Mouse (Mus musculus): ENCODE results near the gene Carns1. TPM values are rescaled to one million over a fixed set of nuclear protein-coding genes. Genes with fewer than 3 reads are reported as not detected.

The Carns1 gene
- polyA plus RNA-seq, 1 experiment, result not detected

GRCm38 (mm10) chr19:4115144-4115543, 60.1 kb downstream of the Carns1 start:
- TF ChIP-seq CTCF (IDR thresholded peaks at IDR 0.05; ENCODE audit: insufficient read depth, low read depth, low read length), result no peak
- Histone ChIP-seq H3K4me3 (ENCODE audit: insufficient read depth, low read depth, low read length) (no peak overlapping the region), H3K4me1 (ENCODE audit: control insufficient read depth, insufficient read depth, low read length) (peaks cover 16% of the 10 kb centered on the region), H3K27ac (ENCODE audit: insufficient read depth, low read depth, low read length) (no peak overlapping the region)
- WGBS, result 97% methylated on average over 10 of the region's 10 CpGs

DNA sequence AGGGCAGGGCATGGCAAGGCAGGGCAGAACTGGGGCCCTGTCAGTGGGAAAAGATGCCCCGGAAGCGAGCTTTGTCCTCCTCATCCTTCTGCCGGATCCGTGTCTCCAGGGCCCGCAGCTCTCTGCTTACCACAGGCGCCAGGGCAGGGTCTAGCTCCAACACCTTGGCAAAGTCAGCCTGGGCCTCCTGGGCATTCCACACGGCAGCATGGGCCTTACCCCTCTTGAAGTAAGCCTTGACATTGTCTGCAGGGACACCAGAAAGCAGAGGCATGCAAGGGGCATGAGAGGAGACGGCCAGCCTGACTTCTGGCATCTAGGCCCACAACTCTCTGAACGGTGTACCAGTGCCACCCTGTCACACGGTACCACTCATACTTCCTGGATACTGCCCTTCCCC, 60.7 kb downstream of the Carns1 start:
- Histone ChIP-seq H3K4me3 (ENCODE audit: insufficient read depth, low read depth, low read length) (no peak overlapping the region), H3K4me1 (ENCODE audit: control insufficient read depth, insufficient read depth, low read length) (peaks cover 16% of the 10 kb centered on the region), H3K27ac (ENCODE audit: insufficient read depth, low read depth, low read length) (no peak overlapping the region)
- no peak for TF ChIP-seq POLR2A (IDR thresholded peaks at IDR 0.05; ENCODE audit: insufficient read depth, low read depth, low read length)
- no peak for TF ChIP-seq CTCF (IDR thresholded peaks at IDR 0.05; ENCODE audit: insufficient read depth, low read depth, low read length)
- 85% methylated on average over 10 of the region's 10 CpGs for WGBS

Other genes with a start within 250 kb of the Carns1 start
- gene Aldh3b1, start 245.7 kb downstream of the Carns1 start, polyA plus RNA-seq (2012; ENCODE audit: insufficient read depth, insufficient read length, low replicate concordance, missing spikeins), result not detected in 2 replicates
- not detected in 2 replicates for gene Unc93b1, start 240.3 kb downstream of the Carns1 start, polyA plus RNA-seq (2012; ENCODE audit: insufficient read depth, insufficient read length, low replicate concordance, missing spikeins)
- gene Aldh3b3, start 216.8 kb downstream of the Carns1 start, polyA plus RNA-seq (2012; ENCODE audit: insufficient read depth, insufficient read length, low replicate concordance, missing spikeins), result not detected in 2 replicates
- not detected in 2 replicates for gene Aldh3b2, start 203.2 kb downstream of the Carns1 start, polyA plus RNA-seq (2012; ENCODE audit: insufficient read depth, insufficient read length, low replicate concordance, missing spikeins)
- not detected in 2 replicates for gene Acy3, start 188.9 kb downstream of the Carns1 start, polyA plus RNA-seq (2012; ENCODE audit: insufficient read depth, insufficient read length, low replicate concordance, missing spikeins)
- not detected in 2 replicates for gene Tbx10, start 182.7 kb downstream of the Carns1 start, polyA plus RNA-seq (2012; ENCODE audit: insufficient read depth, insufficient read length, low replicate concordance, missing spikeins)
- not detected in 2 replicates for gene Nudt8, start 174.9 kb downstream of the Carns1 start, polyA plus RNA-seq (2012; ENCODE audit: insufficient read depth, insufficient read length, low replicate concordance, missing spikeins)
- not detected in 2 replicates for gene Gm49405, start 174.9 kb downstream of the Carns1 start, polyA plus RNA-seq (2012; ENCODE audit: insufficient read depth, insufficient read length, low replicate concordance, missing spikeins)
- not detected in 2 replicates for gene Doc2g, start 172.2 kb downstream of the Carns1 start, polyA plus RNA-seq (2012; ENCODE audit: insufficient read depth, insufficient read length, low replicate concordance, missing spikeins)
- gene Ndufv1, start 162.7 kb downstream of the Carns1 start, polyA plus RNA-seq (2012; ENCODE audit: insufficient read depth, insufficient read length, low replicate concordance, missing spikeins), result 777 TPM in 1 of 2 replicates, not detected in the other
- not detected in 2 replicates for gene Gstp1, start 137.5 kb downstream of the Carns1 start, polyA plus RNA-seq (2012; ENCODE audit: insufficient read depth, insufficient read length, low replicate concordance, missing spikeins)
- not detected in 2 replicates for gene Gstp2, start 129.5 kb downstream of the Carns1 start, polyA plus RNA-seq (2012; ENCODE audit: insufficient read depth, insufficient read length, low replicate concordance, missing spikeins)
- not detected in 2 replicates for gene Gstp3, start 115.9 kb downstream of the Carns1 start, polyA plus RNA-seq (2012; ENCODE audit: insufficient read depth, insufficient read length, low replicate concordance, missing spikeins)
- not detected in 2 replicates for gene Cabp2, start 93.9 kb downstream of the Carns1 start, polyA plus RNA-seq (2012; ENCODE audit: insufficient read depth, insufficient read length, low replicate concordance, missing spikeins)
- not detected in 2 replicates for gene Cdk2ap2, start 78.3 kb downstream of the Carns1 start, polyA plus RNA-seq (2012; ENCODE audit: insufficient read depth, insufficient read length, low replicate concordance, missing spikeins)
- not detected in 2 replicates for gene Pitpnm1, start 75.5 kb downstream of the Carns1 start, polyA plus RNA-seq (2012; ENCODE audit: insufficient read depth, insufficient read length, low replicate concordance, missing spikeins)
- gene Aip, start 49.6 kb downstream of the Carns1 start, polyA plus RNA-seq (2012; ENCODE audit: insufficient read depth, insufficient read length, low replicate concordance, missing spikeins), result not detected in 2 replicates
- not detected in 2 replicates for gene Gpr152, start 35.7 kb downstream of the Carns1 start, polyA plus RNA-seq (2012; ENCODE audit: insufficient read depth, insufficient read length, low replicate concordance, missing spikeins)
- not detected in 2 replicates for gene Cabp4, start 31.4 kb downstream of the Carns1 start, polyA plus RNA-seq (2012; ENCODE audit: insufficient read depth, insufficient read length, low replicate concordance, missing spikeins)
- gene Coro1b, start 26.9 kb downstream of the Carns1 start, polyA plus RNA-seq (2012; ENCODE audit: insufficient read depth, insufficient read length, low replicate concordance, missing spikeins), result not detected in 2 replicates
- 485 TPM in 1 of 2 replicates, not detected in the other for gene Ptprcap, start 21.9 kb downstream of the Carns1 start, polyA plus RNA-seq (2012; ENCODE audit: insufficient read depth, insufficient read length, low replicate concordance, missing spikeins)
- not detected in 2 replicates for gene Rps6kb2, start 12.1 kb downstream of the Carns1 start, polyA plus RNA-seq (2012; ENCODE audit: insufficient read depth, insufficient read length, low replicate concordance, missing spikeins)
- gene Tbc1d10c, start 15.8 kb upstream of the Carns1 start, polyA plus RNA-seq (2012; ENCODE audit: insufficient read depth, insufficient read length, low replicate concordance, missing spikeins), result 247 TPM in 1 of 2 replicates, not detected in the other
- 405 and 768 TPM in 2 replicates for gene Ppp1ca, start 16.6 kb upstream of the Carns1 start, polyA plus RNA-seq (2012; ENCODE audit: insufficient read depth, insufficient read length, low replicate concordance, missing spikeins)
- gene Rad9a, start 26.2 kb upstream of the Carns1 start, polyA plus RNA-seq (2012; ENCODE audit: insufficient read depth, insufficient read length, low replicate concordance, missing spikeins), result not detected in 2 replicates
- not detected in 2 replicates for gene Clcf1, start 38.8 kb upstream of the Carns1 start, polyA plus RNA-seq (2012; ENCODE audit: insufficient read depth, insufficient read length, low replicate concordance, missing spikeins)
- not detected in 2 replicates for gene AC109138.7, start 38.9 kb upstream of the Carns1 start, polyA plus RNA-seq (2012; ENCODE audit: insufficient read depth, insufficient read length, low replicate concordance, missing spikeins)
- not detected in 2 replicates for gene Pold4, start 56.4 kb upstream of the Carns1 start, polyA plus RNA-seq (2012; ENCODE audit: insufficient read depth, insufficient read length, low replicate concordance, missing spikeins)
- gene Ssh3, start 93.7 kb upstream of the Carns1 start, polyA plus RNA-seq (2012; ENCODE audit: insufficient read depth, insufficient read length, low replicate concordance, missing spikeins), result not detected in 2 replicates
- not detected in 2 replicates for gene Ankrd13d, start 107.7 kb upstream of the Carns1 start, polyA plus RNA-seq (2012; ENCODE audit: insufficient read depth, insufficient read length, low replicate concordance, missing spikeins)
- gene Grk2, start 130.7 kb upstream of the Carns1 start, polyA plus RNA-seq (2012; ENCODE audit: insufficient read depth, insufficient read length, low replicate concordance, missing spikeins), result 210 TPM in 1 of 2 replicates, not detected in the other
- 282 TPM in 1 of 2 replicates, not detected in the other for gene Kdm2a, start 222.8 kb upstream of the Carns1 start, polyA plus RNA-seq (2012; ENCODE audit: insufficient read depth, insufficient read length, low replicate concordance, missing spikeins)